Mouse (Mus musculus): ENCODE results near the gene Prdm13. TPM values are rescaled to one million over a fixed set of nuclear protein-coding genes. Genes with fewer than 3 reads are reported as not detected.

Prdm13 gene
- polyA plus RNA-seq, 1 experiment from 2014 or later = 0.28 TPM

DNA sequence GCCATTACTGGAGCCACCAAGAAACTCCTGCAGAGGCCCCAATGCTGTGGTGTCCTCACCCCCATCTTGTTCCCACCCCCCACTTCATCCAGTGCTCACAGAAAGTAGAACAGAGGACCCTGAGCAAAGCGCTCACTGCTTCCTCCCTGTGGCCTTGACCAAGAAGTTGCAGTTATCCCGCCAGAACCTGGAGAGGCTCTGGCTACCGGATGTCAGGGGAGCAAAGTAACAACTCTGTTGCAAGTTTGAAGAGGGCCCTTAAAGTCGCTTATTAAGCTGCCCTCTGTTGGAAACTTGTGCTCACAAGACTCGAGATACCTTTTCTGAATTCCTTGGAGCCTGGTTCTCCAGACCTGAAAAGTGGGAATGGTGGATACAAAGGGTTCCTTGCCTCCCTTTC, 1.2 kb upstream of the Prdm13 start:
- no peak for ATAC-seq
- H3K27me3 ChIP-seq = peaks cover 93% of the 10 kb centered on the region
- H3K4me2 ChIP-seq (replicated peaks) = no peak overlapping the region
- 1% methylated on average over 5 of the region's 5 CpGs for WGBS
- peaks cover 36% of the 10 kb centered on the region for H3K4me1 ChIP-seq (replicated peaks)
- H3K27ac ChIP-seq = no peak overlapping the region
- H3K9ac ChIP-seq (replicated peaks) = no peak overlapping the region
- no peak overlapping the region for H3K4me3 ChIP-seq (replicated peaks)
- no peaks in the 10 kb centered on the region for H3K36me3 ChIP-seq
- no peaks in the 10 kb centered on the region for H3K9me3 ChIP-seq

DNA sequence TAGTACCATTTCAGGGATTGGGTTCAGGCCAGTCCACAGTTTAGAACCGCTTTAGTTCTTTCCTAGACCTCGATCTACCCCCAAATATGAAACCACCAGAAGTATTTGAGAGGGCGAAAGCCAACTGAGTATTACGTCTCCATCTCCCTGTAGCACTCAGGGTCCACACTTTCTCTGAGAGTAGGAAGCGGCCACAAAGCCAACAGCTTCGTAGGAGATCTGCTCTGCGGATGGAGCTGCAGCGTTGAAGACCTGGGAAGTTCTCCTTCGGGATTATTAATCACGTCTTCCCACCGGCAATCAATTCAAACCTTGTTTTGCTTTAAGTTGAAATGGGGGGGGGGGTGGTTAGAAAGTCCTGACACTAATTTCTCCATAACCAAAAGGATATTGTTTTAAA, 653 bp upstream of the Prdm13 start:
- Histone ChIP-seq H3K27me3 (peaks cover 93% of the 10 kb centered on the region), H3K4me3 (replicated peaks) (no peak overlapping the region), H3K9ac (replicated peaks) (no peak overlapping the region), H3K4me1 (replicated peaks) (peaks cover 36% of the 10 kb centered on the region), H3K4me2 (replicated peaks) (no peak overlapping the region), H3K27ac (no peak overlapping the region), H3K9me3 (no peaks in the 10 kb centered on the region), H3K36me3 (no peaks in the 10 kb centered on the region)
- WGBS = 2% methylated on average over 11 of the region's 11 CpGs
- ATAC-seq = no peak

DNA sequence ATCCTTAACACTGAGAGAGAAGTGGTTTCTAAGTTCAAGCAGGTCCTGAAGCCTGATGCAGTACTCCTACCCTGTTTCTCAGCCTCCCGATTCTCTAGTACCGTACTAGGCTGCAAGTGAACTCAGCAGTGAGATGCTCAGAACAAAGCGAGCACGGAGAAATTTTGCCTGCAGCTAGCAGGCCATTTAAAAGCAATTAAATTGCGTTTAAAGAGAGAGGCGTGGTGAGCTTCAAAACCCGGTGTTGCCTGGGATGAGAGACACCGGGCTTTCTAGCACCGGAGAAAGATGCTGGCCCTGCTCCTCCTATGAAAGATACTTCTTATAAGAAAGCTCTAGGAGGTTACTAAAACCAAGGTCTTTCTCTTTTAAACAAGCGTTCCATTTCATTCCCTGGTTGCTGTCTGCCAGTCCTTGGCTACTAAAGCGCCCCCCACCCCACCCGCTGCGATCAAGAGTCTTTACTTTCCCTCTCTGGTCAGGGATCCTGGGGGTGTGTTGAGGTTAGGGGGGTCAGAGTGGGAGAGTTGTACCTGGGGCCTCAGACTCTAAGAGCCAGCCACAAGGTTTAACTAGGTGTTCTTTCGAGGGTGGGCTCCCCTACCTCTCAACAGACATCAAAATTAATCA, 1.3 kb downstream of the Prdm13 start:
- H3K4me2 ChIP-seq (replicated peaks) = no peak overlapping the region

DNA sequence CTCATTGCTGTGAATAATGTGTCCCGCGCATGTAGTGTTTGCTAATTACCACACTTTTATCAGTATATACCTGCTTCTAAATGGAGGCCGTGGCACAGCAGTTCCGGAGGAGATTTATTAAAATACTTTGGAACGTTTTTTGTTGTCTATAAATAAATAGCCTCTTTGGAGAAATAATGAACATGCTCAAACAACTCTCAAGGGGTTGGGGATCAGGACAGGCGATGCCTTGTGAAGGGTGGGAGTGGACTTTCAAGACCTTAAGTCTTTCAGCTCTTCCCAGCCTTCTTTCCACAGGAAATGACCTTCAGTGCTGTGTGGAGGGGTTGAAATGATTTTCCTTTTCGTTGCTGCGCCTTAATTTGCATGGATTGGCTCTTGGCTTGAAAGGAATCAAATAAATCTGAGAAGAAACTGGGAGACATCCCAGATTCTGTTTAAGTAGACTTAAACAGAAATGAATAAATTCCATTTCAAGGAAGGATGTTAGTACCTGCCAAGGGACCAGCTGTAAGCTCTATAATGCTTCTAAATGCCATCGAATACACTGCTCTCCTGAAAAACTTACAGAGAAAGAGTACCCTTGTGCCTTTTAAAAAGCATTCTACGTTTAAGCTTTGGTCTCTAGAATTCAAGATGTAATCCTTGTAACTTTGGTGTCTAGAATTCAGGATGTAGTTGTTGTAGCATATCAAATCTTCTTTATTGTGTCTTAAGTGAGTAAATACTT, 3.2 kb downstream of the Prdm13 start:
- no peak for ATAC-seq
- no peak overlapping the region for H3K27ac ChIP-seq
- H3K9ac ChIP-seq (replicated peaks) = no peak overlapping the region
- no peak overlapping the region for H3K4me3 ChIP-seq (replicated peaks)
- no peak overlapping the region for H3K4me2 ChIP-seq (replicated peaks)
- H3K4me1 ChIP-seq (replicated peaks) = peaks cover 32% of the 10 kb centered on the region
- no peaks in the 10 kb centered on the region for H3K36me3 ChIP-seq
- WGBS = 10% methylated on average over 10 of the region's 10 CpGs
- H3K27me3 ChIP-seq = peaks cover 100% of the 10 kb centered on the region
- H3K9me3 ChIP-seq = no peaks in the 10 kb centered on the region

More for the DNA sequence above, 1.3 kb downstream of the Prdm13 start:
- no peaks in the 10 kb centered on the region for H3K9me3 ChIP-seq
- no peak for ATAC-seq
- WGBS = under 1% methylated on average over 14 of the region's 14 CpGs
- H3K27me3 ChIP-seq = peaks cover 93% of the 10 kb centered on the region
- H3K27ac ChIP-seq = no peak overlapping the region
- H3K4me1 ChIP-seq (replicated peaks) = peaks cover 30% of the 10 kb centered on the region
- H3K9ac ChIP-seq (replicated peaks) = no peak overlapping the region
- no peaks in the 10 kb centered on the region for H3K36me3 ChIP-seq
- H3K4me3 ChIP-seq (replicated peaks) = peak overlapping the region; percentile 27; the same call in 1 of the 2 replicates

DNA sequence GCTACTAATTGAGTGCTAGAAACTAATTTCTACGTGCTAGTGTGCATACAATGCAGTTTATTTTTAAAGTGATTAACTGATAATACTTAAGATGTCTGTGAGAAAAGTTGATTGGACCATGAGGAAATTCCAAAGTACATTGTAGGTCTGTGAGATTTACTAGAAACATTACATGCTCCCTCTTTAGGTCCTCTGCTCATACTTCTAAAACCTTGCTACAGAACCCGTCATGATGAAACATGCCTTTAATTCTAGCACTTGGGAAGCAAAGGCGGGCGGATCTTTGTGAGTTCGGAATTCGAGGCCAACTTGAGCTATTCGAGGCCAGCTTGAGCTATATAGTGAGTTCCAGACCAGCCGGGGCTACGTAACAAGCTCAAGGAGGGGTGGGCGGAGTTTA, 4.8 kb downstream of the Prdm13 start:
- Histone ChIP-seq H3K27ac (no peak overlapping the region), H3K4me2 (replicated peaks) (no peak overlapping the region), H3K9ac (replicated peaks) (no peak overlapping the region), H3K4me3 (replicated peaks) (no peak overlapping the region), H3K9me3 (no peaks in the 10 kb centered on the region), H3K27me3 (peaks cover 100% of the 10 kb centered on the region), H3K4me1 (replicated peaks) (peaks cover 32% of the 10 kb centered on the region), H3K36me3 (no peaks in the 10 kb centered on the region)
- 3% methylated on average over 10 of the region's 10 CpGs for WGBS
- ATAC-seq = no peak

DNA sequence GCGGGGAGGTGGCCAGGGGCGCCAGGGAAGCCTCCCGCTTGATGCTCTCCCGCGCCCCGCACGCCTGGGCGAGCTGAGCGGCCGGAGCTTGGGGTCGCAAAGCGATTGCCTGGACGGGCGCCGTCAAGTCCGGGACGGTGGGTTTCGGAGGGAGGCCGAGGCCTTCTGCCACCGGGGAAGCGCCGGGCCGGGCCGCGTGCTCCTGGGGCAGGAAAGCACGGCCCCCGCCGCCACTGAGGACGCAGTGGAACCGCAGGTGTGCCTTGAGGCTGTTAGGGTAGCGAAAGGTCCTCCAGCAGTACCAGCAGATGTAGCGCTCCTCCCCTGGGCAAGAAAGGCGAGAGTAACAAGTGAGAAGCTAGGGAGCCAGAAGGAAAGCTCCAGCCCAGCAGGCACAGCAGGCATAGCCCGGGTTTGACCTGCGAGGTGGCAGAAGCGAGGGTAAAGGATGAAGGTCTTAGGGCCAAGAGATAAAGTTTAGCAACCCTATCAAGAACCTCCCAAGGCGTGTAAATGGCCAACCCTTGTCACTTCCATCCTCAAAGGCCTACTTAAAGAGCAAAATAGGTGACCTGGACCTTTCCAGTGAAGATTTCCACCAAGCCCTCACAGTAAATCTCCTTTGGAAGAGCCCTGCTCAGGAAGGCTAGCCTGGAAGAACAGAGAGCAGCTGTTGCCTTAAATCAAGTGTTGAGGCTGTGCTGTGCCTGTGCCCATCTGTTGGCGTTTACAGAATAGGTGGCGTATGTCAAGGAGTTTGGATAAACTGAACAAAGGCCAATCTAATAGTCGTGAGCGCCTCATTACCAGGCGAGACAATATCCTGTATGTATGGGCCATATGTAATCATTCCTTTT, 5.9 kb downstream of the Prdm13 start:
- no peak overlapping the region for H3K27ac ChIP-seq
- H3K9ac ChIP-seq (replicated peaks) = no peak overlapping the region; the same call in 1 of the 2 replicates
- peak; percentile 46 for ATAC-seq
- WGBS = under 1% methylated on average over 42 of the region's 42 CpGs
- no peaks in the 10 kb centered on the region for H3K9me3 ChIP-seq
- H3K4me3 ChIP-seq (replicated peaks) = peak overlapping the region; percentile 37
- peak overlapping the region; percentile 54 for H3K4me2 ChIP-seq (replicated peaks)
- H3K4me1 ChIP-seq (replicated peaks) = peaks cover 24% of the 10 kb centered on the region
- no peaks in the 10 kb centered on the region for H3K36me3 ChIP-seq
- H3K27me3 ChIP-seq = peaks cover 100% of the 10 kb centered on the region

DNA sequence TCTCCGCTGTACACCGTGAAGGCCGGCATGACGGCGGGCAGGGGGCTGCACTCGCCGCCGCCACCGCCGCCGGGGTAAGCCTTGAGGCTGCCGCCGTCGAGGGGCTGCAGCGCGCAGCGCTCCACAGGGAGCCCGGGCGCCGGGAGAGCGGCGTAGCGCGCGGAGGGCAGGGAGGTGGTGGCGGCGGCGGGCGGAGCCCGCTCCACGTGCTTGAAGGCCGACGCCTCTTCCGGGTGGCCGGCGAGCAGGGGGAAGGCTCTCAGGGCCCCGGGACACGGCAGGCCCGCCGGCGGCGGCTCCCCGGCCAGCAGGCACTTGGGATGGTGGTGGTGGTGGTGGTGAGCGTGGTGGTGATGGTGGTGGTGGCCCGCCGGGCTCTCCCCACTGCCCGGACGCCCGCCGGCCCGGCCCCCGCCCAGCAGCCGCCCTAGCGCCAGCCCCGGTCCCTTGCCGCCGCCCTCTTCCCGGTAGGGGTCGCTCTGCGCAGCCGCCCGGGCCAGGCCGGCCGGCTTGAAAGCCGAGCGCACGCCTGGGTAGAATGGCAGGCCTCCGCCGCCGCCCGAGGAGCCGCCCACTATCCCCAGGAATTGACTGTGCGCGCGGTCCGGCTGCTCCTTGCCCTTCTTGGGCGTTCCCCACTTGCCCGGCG, 6.7 kb downstream of the Prdm13 start:
- peak; percentile 89 for ATAC-seq
- peak overlapping the region; percentile 54 for H3K4me2 ChIP-seq (replicated peaks)
- H3K9me3 ChIP-seq = no peaks in the 10 kb centered on the region
- peak overlapping the region; percentile 37 for H3K4me3 ChIP-seq (replicated peaks)
- no peaks in the 10 kb centered on the region for H3K36me3 ChIP-seq
- H3K4me1 ChIP-seq (replicated peaks) = peaks cover 22% of the 10 kb centered on the region
- H3K27ac ChIP-seq = no peak overlapping the region
- under 1% methylated on average over 53 of the region's 79 CpGs for WGBS
- H3K9ac ChIP-seq (replicated peaks) = peak overlapping the region; percentile 36
- H3K27me3 ChIP-seq = peaks cover 100% of the 10 kb centered on the region

DNA sequence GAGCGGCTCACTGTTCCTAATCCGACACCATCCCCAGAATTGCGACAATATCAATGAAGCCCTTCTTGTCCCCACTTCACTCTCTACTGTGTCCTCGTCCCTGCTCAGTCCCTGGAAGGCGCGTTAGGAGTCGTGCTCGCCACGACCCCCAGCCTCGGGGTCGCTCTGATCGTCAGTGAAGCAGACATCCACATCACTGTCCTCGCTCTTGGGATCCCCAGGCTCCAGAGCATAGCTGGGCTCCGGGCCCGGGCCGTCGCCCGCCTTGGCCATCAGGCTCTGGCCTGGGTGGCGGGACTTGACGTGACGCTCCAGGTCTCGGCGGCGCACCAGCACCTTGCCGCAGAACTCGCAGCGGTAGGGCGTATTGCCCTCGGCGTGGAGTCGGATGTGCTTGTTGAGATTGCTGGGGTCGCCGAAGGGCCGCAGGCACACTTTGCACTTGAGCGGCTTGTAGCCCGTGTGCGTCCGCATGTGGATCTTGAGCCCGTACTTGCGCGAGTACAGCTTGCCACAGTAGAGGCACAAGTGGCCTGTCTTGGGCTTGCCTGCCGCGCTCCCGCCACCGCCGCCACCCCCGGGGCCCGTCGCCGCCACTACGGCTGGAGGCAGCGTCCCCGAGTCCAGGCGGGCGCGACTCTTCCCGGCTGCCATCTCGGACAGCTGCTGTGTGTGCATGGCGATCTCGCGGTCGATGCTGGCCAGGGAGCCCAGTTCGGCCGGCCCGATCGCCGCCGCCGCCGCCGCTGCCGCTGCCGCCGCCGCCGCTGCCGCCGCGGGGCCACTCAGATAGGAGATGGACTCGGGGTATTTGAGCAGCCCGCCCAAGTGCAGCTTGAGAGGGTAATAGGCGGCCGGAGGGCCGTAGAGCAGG, 7.4 kb downstream of the Prdm13 start:
- Histone ChIP-seq H3K9me3 (no peaks in the 10 kb centered on the region), H3K4me3 (replicated peaks) (peak overlapping the region; percentile 37), H3K9ac (replicated peaks) (peak overlapping the region; percentile 36), H3K4me2 (replicated peaks) (peak overlapping the region; percentile 54), H3K4me1 (replicated peaks) (peaks cover 23% of the 10 kb centered on the region), H3K27me3 (peaks cover 98% of the 10 kb centered on the region), H3K36me3 (no peaks in the 10 kb centered on the region), H3K27ac (no peak overlapping the region)
- WGBS = under 1% methylated on average over 83 of the region's 84 CpGs
- ATAC-seq = peak; percentile 12

DNA sequence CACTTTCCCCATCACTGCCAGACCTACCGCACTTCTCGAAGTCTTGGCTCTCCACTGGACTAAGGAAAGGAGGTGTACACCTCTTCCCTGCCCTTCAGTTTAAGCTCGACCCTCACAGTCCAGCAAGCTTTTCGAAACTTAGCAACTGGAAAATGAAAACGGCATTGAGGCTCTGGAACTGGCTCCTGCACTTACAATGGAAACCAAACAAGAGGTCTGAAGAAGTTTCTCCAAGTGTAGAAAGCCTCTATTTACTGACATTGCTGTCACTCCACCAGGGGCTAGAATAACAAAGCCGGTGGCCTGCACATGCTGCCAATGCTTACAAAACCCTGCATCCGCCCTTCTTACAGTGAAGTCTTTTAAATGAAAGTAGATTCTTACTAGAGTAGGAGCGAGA, 11.1 kb downstream of the Prdm13 start:
- Histone ChIP-seq H3K9me3 (no peaks in the 10 kb centered on the region), H3K9ac (replicated peaks) (no peak overlapping the region), H3K27ac (no peak overlapping the region), H3K36me3 (no peaks in the 10 kb centered on the region), H3K4me2 (replicated peaks) (no peak overlapping the region), H3K4me1 (replicated peaks) (peaks cover 22% of the 10 kb centered on the region), H3K27me3 (peaks cover 93% of the 10 kb centered on the region), H3K4me3 (replicated peaks) (no peak overlapping the region)
- ATAC-seq = no peak
- WGBS = 3% methylated on average over 8 of the region's 8 CpGs

DNA sequence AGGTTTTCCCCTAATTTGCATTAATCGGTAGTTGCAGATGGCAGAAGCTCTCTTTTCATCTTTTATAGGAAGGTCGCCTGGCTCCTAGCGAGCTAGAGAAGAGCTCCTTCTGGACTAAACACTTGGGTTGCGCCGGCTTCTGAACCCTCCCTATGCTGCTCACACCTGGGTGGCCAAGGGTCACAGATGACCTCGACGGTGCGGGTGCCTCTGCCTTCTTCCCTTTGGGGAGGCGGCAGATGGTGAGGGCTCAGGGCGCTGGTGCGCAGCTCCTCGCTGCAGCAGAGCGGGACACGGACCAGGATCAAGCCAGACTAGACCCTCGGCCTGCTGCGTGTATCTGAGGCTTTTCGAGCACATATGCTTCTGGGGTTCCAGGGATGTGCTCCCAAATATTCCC, 11.7 kb downstream of the Prdm13 start:
- Histone ChIP-seq H3K9ac (replicated peaks) (no peak overlapping the region), H3K27ac (no peak overlapping the region), H3K27me3 (peaks cover 91% of the 10 kb centered on the region), H3K4me3 (replicated peaks) (no peak overlapping the region), H3K4me1 (replicated peaks) (peaks cover 15% of the 10 kb centered on the region), H3K4me2 (replicated peaks) (no peak overlapping the region), H3K9me3 (no peaks in the 10 kb centered on the region), H3K36me3 (no peaks in the 10 kb centered on the region)
- 2% methylated on average over 17 of the region's 17 CpGs for WGBS
- ATAC-seq = 0 out of 2 replicates have a peak, but pooled peaks have one; percentile 10

DNA sequence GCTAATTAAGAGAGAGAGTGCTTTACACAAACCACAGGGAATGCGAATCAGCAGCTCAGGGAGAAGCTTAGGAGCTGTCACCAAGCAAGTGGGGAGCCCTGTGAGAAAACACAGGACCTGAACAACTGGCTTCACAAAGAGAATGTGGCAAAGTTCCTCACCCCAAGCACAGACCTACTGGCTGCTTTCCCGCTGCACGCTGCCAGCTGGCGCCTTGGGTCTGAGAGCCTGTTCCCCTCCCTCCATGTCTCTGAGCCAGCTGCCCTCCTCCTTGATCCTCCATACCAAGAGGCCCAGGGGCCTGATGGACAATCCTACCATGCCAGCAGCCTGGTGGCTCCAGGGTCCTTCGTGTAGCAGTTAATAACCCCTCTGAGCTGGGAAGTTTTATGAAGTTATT, 19.8 kb downstream of the Prdm13 start:
- no peaks in the 10 kb centered on the region for H3K36me3 ChIP-seq
- peaks cover 26% of the 10 kb centered on the region for H3K27me3 ChIP-seq
- WGBS = 11% methylated on average over 5 of the region's 5 CpGs
- no peaks in the 10 kb centered on the region for H3K9me3 ChIP-seq
- H3K4me1 ChIP-seq (replicated peaks) = peaks cover 6% of the 10 kb centered on the region; the same call in 1 of the 2 replicates
- no peak overlapping the region for H3K4me3 ChIP-seq (replicated peaks)
- ATAC-seq = peak; percentile 76
- H3K27ac ChIP-seq = no peak overlapping the region; the same call in 1 of the 2 replicates
- H3K9ac ChIP-seq (replicated peaks) = no peak overlapping the region
- H3K4me2 ChIP-seq (replicated peaks) = no peak overlapping the region
